Mouse (Mus musculus): ENCODE data around the gene Snph. TPM values are rescaled to one million over a fixed set of nuclear protein-coding genes. Genes with fewer than 3 reads are reported as not detected.

The Snph gene
- polyA plus RNA-seq, 1 experiment from 2014 or later, result 0.11 TPM

DNA sequence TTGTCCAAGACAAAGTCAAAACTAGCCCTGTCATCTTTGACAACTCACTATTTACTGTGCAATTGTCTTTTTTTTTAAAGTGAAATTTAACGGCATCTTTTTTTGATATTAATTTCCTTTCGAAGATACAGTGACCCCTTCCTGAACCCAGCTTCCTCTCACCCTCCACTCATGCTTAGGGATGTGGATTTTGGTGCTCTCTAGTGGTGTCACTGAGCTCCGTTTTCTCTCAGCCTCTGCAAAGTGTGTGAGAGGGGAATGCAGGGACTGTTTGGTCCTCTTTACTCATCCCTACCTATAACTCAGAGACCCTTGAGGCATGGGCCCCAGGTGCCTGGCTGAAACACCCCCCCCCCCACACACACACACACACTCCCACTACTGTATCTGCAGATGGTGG lies 46.5 kb downstream of the Snph start:
- no peaks in the 10 kb centered on the region for H3K27me3 ChIP-seq (ENCODE audit: insufficient read depth, low read length)
- peak; percentile 59 for TF ChIP-seq CTCF (IDR thresholded peaks at IDR 0.05; ENCODE audit: low read depth)
- no peak for ATAC-seq (replicated peaks; ENCODE audit: low FRiP score, low read depth)
- WGBS, result 41% methylated on average over 3 of the region's 3 CpGs
- no peak overlapping the region for H3K4me2 ChIP-seq (ENCODE audit: low read length)
- H3K9ac ChIP-seq (ENCODE audit: low read depth, low read length), result no peak overlapping the region
- no peaks in the 10 kb centered on the region for H3K36me3 ChIP-seq (ENCODE audit: insufficient read depth, low read length)
- H3K27ac ChIP-seq, result no peak overlapping the region
- H3K9me3 ChIP-seq (replicated peaks; ENCODE audit: low read length), result no peaks in the 10 kb centered on the region
- no peaks in the 10 kb centered on the region for H3K4me1 ChIP-seq (replicated peaks; ENCODE audit: insufficient read depth, low read length)
- DNase-seq (ENCODE audit: low spot score), result peak; percentile 47
- no peak overlapping the region for H3K4me3 ChIP-seq (replicated peaks; ENCODE audit: low read depth, low read length)

DNA sequence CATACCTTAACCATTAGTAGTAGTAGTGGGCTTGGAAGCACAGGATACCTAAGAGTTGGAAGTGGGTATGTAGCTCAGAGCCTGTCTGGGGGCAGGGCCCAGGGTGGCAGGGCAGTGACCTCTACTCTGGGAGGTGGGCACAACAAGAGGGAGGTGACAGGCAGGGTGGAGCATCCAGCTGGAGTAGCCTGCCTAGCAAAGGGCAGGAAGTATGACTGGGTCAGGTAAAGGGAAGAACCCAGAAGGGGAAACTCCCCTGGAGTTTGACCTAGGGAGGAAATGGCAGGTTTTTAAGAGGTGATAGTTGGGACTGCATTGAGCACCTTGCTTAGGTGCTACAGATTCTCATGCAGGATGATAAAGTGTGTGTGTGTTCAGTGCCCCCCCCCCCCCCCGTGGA lies 51.4 kb downstream of the Snph start:
- 38% methylated on average over 1 of the region's 1 CpGs for WGBS
- Histone ChIP-seq H3K9me3 (replicated peaks; ENCODE audit: low read length) (no peaks in the 10 kb centered on the region), H3K4me2 (ENCODE audit: low read length) (no peak overlapping the region), H3K27me3 (ENCODE audit: insufficient read depth, low read length) (no peaks in the 10 kb centered on the region), H3K36me3 (ENCODE audit: insufficient read depth, low read length) (no peaks in the 10 kb centered on the region), H3K9ac (ENCODE audit: low read depth, low read length) (no peak overlapping the region), H3K4me3 (replicated peaks; ENCODE audit: low read depth, low read length) (no peak overlapping the region), H3K27ac (no peak overlapping the region), H3K4me1 (replicated peaks; ENCODE audit: insufficient read depth, low read length) (no peaks in the 10 kb centered on the region)
- ATAC-seq (replicated peaks; ENCODE audit: low FRiP score, low read depth) (no peak), DNase-seq (ENCODE audit: low spot score) (no peak)
- TF ChIP-seq CTCF (IDR thresholded peaks at IDR 0.05; ENCODE audit: low read depth), result no peak

DNA sequence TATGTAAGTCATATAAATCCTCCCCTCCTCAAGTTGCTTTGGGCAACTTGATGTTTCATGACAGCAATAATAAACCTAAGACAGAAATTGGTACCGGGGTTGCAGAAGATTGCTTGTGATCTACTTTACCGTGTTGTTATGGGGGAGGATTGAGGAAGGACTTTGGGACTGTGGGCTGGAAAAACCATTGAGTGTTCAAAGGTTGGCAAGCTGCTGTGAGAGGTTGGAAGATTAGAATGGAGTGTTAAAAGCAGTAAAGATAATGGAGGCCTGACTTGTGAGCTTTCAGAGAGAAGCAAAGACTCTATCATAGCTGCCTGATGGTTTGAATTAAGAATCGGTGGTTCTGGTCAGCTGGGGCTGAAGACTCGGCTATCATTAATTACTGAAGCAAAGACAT lies 53.2 kb downstream of the Snph start:
- DNase-seq (ENCODE audit: low spot score) (no peak), ATAC-seq (replicated peaks; ENCODE audit: low FRiP score, low read depth) (no peak)
- Histone ChIP-seq H3K27me3 (ENCODE audit: insufficient read depth, low read length) (no peaks in the 10 kb centered on the region), H3K27ac (no peak overlapping the region), H3K9me3 (replicated peaks; ENCODE audit: low read length) (no peaks in the 10 kb centered on the region), H3K4me1 (replicated peaks; ENCODE audit: insufficient read depth, low read length) (no peaks in the 10 kb centered on the region), H3K9ac (ENCODE audit: low read depth, low read length) (no peak overlapping the region), H3K4me3 (replicated peaks; ENCODE audit: low read depth, low read length) (no peak overlapping the region), H3K36me3 (ENCODE audit: insufficient read depth, low read length) (no peaks in the 10 kb centered on the region), H3K4me2 (ENCODE audit: low read length) (no peak overlapping the region)
- 59% methylated on average over 4 of the region's 4 CpGs for WGBS
- no peak for TF ChIP-seq CTCF (IDR thresholded peaks at IDR 0.05; ENCODE audit: low read depth)

GRCm38 (mm10) chr2:151575699-151576389 lies 56.5 kb downstream of the Snph start:
- no peak for TF ChIP-seq CTCF (IDR thresholded peaks at IDR 0.05; ENCODE audit: low read depth)
- peak overlapping the region; percentile 63 for H3K4me2 ChIP-seq (ENCODE audit: low read length)
- ATAC-seq (replicated peaks; ENCODE audit: low FRiP score, low read depth) (peak; percentile 87), DNase-seq (ENCODE audit: low spot score) (peak; percentile 86)
- no peaks in the 10 kb centered on the region for H3K36me3 ChIP-seq (ENCODE audit: insufficient read depth, low read length)
- H3K4me1 ChIP-seq (replicated peaks; ENCODE audit: insufficient read depth, low read length), result no peaks in the 10 kb centered on the region
- peak overlapping the region; percentile 50; the same call in 1 of the 2 replicates for H3K9ac ChIP-seq (ENCODE audit: low read depth, low read length)
- 2% methylated on average over 38 of the region's 38 CpGs for WGBS
- H3K27ac ChIP-seq, result peak overlapping the region; percentile 37
- H3K27me3 ChIP-seq (ENCODE audit: insufficient read depth, low read length), result no peaks in the 10 kb centered on the region
- peak overlapping the region; percentile 32 for H3K4me3 ChIP-seq (replicated peaks; ENCODE audit: low read depth, low read length)
- no peaks in the 10 kb centered on the region for H3K9me3 ChIP-seq (replicated peaks; ENCODE audit: low read length)

DNA sequence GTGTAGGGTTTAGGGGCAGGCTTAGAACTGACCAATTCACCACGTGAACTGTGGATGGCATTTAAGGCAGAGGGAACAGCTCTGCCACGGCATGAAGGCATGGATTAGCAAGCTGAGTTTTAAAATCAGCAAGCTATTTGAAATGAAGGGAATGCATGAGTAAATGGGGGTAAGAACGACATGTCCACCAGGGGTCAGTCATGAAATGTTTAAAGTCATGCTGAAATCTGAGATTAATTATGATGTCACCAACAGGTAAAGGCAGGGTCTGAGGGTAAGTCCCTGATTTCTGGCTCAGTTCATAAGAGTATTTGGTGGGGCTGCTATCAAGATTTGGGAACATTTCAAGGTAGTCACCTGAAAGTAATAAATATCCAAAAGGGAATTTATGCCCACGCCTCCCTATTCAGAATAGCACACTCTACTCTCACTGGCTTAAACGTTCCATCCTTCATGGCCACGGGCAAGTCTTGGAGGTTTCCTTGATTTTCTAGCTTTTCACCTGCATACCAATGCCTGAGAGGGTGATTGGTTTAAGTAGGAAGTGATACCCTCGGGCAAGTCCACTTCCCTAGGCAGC lies 57.2 kb downstream of the Snph start:
- H3K4me3 ChIP-seq (replicated peaks; ENCODE audit: low read depth, low read length), result peak overlapping the region; percentile 32; the same call in 1 of the 2 replicates
- no peak overlapping the region for H3K9ac ChIP-seq (ENCODE audit: low read depth, low read length)
- 16% methylated on average over 7 of the region's 7 CpGs for WGBS
- ATAC-seq (replicated peaks; ENCODE audit: low FRiP score, low read depth) (0 out of 2 replicates have a peak, but pooled peaks have one; percentile 8), DNase-seq (ENCODE audit: low spot score) (peak; percentile 71)
- no peaks in the 10 kb centered on the region for H3K27me3 ChIP-seq (ENCODE audit: insufficient read depth, low read length)
- no peaks in the 10 kb centered on the region for H3K9me3 ChIP-seq (replicated peaks; ENCODE audit: low read length)
- H3K36me3 ChIP-seq (ENCODE audit: insufficient read depth, low read length), result no peaks in the 10 kb centered on the region
- peak overlapping the region; percentile 63 for H3K4me2 ChIP-seq (ENCODE audit: low read length)
- TF ChIP-seq CTCF (IDR thresholded peaks at IDR 0.05; ENCODE audit: low read depth), result peak; percentile 69
- H3K4me1 ChIP-seq (replicated peaks; ENCODE audit: insufficient read depth, low read length), result no peaks in the 10 kb centered on the region
- peak overlapping the region; percentile 37; the same call in 1 of the 2 replicates for H3K27ac ChIP-seq

DNA sequence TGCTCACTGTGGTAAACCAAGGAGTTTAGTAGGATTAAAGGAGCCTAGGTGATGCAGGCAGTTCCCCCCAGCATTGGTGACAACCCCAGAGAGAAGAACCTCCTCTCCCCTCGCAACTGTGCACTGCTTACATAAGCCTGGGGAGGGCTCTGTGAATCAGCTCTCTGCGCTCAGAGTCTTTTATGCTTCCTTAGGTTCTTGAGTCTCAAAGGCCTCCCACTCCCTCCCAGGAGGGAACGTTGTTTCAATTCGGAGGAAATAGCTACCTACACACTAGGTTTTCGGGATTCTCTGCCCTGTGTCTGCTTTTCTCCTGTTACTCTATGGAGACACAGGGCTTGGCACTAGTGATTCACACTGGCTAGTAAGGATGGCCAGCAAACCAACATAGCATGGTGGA lies 57.8 kb downstream of the Snph start:
- Histone ChIP-seq H3K27ac (no peak overlapping the region), H3K27me3 (ENCODE audit: insufficient read depth, low read length) (no peaks in the 10 kb centered on the region), H3K4me1 (replicated peaks; ENCODE audit: insufficient read depth, low read length) (no peaks in the 10 kb centered on the region), H3K4me3 (replicated peaks; ENCODE audit: low read depth, low read length) (no peak overlapping the region), H3K9ac (ENCODE audit: low read depth, low read length) (no peak overlapping the region), H3K36me3 (ENCODE audit: insufficient read depth, low read length) (no peaks in the 10 kb centered on the region), H3K9me3 (replicated peaks; ENCODE audit: low read length) (no peaks in the 10 kb centered on the region), H3K4me2 (ENCODE audit: low read length) (no peak overlapping the region)
- 56% methylated on average over 5 of the region's 5 CpGs for WGBS
- DNase-seq (ENCODE audit: low spot score) (no peak), ATAC-seq (replicated peaks; ENCODE audit: low FRiP score, low read depth) (no peak)
- no peak for TF ChIP-seq CTCF (IDR thresholded peaks at IDR 0.05; ENCODE audit: low read depth)

Measured in kidney, postnatal 0 days (tissue).